Mouse (Mus musculus) layer of hippocampus, postnatal 10 days (tissue): Measurements from ENCODE around the gene Ajuba. TPM values are rescaled to one million over a fixed set of nuclear protein-coding genes. Genes with fewer than 3 reads are reported as not detected.

Source experiments
- DNase-seq, 2 experiments: peaks; one replicate each; pipeline ENCODE4 v3.0.0; 2021; ENCODE audit warnings: low spot score in 2 of 2
- microRNA-seq, 2 experiments: library from miRNA; unstranded; fragments of <30 nt; microRNA quantifications; one replicate each; pipeline ENCODE4 v1.2.0; 2021
- total RNA-seq, 2 experiments: library from RNA; stranded (reverse); gene quantifications; 2 replicates each; pipeline ENCODE4 v1.2.3; 2021

Ajuba gene
- total RNA-seq, 2 experiments from 2014 or later: 3.8 to 4.3 TPM

DNA sequence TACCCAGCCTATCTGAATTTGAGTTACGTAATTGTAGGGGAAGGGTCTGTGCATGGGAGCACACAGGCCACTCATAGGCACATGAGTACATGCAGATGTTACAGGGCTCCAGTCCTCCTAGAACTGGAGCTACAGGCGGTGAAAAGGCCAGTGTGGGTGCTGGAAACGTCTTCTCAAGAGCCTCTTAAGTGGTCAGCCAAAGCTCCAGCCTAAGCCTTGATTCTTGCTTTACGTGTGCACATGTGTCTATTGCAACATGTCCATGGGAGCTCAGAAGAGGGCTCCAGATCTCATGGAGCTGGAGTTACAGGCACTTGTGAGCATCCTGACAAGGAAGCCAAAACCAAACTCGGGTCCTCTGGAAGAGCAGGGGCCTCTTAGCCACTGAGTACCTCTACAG is 32.7 kb downstream of the Ajuba start:
- no peak for DNase-seq

DNA sequence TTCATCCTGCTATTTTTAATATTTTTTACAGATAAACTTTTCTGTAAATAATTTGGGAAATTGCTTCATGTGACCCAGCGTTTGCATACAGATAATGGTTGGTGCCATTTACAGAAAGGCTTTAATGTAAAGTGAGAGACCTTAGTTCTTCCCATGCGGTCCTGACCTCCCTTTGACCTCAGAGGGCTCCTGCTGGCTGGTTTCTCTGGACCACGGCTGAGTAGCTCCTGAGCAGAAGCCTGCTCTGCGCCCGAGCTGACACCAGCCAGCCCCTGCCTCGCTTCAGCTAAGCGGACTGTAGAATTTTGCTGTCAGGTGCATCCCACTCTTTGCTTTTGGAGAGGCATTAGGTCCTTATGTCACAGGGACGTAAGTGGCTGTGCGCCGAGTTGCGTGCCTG is 36.6 kb downstream of the Ajuba start:
- no peak for DNase-seq

DNA sequence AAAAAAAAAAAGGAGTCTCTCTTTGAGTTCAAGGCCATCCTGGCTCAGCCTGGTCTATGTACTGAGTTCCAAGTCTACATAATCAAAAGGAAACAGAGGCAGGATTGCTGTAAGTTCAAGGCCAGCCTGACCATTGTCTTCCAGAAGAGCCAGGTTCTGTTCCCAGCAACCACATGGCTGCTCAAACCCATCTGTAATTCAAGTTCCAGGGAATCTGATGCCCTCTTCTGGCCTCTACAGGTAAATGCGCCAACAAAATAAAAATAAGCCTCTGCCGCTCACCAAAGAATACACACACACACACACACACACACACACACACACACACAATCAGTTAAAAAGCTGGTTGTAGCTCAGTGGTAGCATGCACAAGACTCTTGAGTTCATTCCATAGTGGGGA is 38.8 kb downstream of the Ajuba start:
- DNase-seq: no peak

DNA sequence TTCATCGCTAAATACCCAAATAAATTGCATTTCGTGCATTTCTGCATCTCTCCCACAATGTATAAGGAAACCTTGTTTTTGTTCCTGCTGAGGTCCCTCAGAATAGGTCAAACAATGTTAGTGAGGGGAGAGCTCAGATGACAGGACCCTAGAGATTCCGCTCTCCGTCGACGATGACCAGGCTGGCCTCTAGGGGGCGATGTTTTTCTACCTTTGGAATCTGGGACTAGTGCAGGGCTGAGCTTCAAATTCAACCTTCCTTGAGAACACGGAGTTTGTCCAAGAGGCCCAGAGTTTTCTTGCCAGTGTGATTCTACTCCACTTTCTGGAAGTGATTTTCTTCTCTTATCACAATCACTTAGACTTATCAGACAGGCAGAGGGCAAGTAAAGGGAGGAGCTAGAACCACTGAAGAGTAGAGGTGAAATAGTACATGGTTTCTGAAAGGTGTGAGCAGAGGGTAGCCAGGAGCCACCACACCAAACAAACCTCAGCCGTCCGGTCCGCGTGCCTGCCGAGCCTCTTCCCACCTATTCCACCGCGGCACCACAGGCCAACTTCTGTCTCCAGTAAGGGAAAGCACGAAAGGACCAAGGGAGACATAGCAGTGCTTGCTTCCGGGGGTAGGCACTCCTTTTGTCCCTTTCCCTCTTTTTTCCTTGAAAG is 48.8 kb downstream of the Ajuba start:
- peak; percentile 90 to 92 for DNase-seq

DNA sequence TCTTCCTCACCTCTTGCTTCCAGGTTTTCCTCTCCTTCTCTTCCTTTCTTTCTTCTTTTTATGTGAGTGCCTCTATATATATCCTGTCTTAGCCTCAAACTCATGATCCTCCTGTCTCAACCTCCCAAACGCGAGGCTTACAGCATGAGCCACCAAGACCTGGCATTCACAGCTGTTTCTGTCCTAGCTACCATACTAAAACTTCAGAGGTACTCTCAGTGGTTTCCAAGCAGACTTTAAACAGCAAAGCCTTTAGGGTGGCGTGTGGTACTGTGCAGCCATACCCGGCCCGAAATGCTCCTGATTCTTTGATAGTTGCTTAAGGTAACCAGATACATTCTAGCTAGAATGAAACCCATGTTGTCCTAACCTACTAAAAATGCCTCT is 49.4 kb downstream of the Ajuba start:
- no peak for DNase-seq

DNA sequence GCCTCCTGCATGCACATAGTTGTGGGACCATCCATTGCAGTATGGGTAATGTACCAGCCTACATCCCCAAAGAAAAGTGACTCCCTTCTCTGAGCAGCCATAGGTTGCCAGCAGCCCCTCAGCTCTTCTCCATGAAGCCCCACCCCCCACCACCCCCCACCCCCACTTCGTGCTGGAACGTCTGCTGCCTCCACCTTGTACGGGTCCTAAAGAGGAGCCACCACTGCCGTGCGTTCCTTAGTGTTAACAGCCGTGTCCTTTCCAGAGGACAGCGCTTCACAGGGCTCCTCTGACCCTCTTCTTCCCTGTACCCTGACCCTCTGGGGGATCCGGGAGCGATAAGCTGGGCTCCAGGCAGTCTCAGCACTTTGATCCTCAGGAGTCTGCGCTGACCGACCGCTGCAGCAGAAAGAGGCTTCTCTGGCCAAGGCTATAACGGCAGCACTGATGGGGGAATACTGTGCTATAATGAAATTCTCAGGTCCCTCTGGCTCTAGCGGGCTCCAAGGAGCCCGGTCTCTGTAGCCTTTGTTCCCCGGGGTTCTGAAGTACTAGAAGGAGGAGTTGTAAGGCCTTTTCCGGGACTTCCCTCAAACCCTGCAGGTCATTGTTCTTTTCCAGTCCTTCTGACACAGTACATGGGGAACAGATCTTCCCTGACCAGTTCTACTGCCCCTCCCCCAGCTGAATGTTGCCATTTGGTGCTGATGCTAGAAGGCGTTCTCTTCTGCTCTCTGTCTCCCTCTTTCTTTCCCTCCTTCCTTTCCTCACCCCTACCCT is 49.9 kb downstream of the Ajuba start:
- peak; percentile 37 to 40 for DNase-seq

DNA sequence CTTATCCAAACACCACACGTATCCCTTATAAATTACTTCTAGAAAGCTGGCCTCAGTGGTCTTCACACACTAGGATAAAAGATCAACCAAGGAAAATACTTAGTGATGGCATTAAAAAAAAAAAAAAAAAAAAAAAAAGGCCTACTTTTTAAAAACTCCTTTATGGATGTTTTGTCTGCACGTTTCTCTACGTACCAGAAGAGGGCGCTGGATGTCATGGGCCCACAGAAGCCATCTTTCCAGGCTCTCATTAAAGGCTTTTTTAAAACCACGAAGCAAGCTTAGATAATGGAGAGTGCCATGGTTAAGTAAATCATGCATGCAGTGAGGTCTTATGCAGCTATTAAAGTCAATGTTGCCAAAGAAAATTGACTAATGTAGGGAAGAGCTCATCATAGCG is 53.8 kb downstream of the Ajuba start:
- DNase-seq: no peak

Small RNA genes lying within 50 kb of the gene (microRNA-seq; reads per million reads assigned to microRNA genes)
- 0 reads per million in 2 experiments for gene Mir686

Other genes starting within 250 kb of the Ajuba start
- gene Oxa1l, start 216.7 kb downstream of the Ajuba start, total RNA-seq: 10 to 100 TPM; 69.3 to 70.0 TPM
- 1 to 10 TPM; 2.5 to 2.7 TPM for gene Slc7a7, start 159.8 kb downstream of the Ajuba start, total RNA-seq
- gene Mrpl52, start 150.6 kb downstream of the Ajuba start, total RNA-seq: 100 to 1,000 TPM; 109 to 138 TPM
- 10 to 100 TPM; 39.1 to 41.0 TPM for gene Mmp14, start 145.9 kb downstream of the Ajuba start, total RNA-seq
- 10 to 100 TPM; 40.3 to 42.2 TPM for gene Lrp10, start 113.4 kb downstream of the Ajuba start, total RNA-seq
- 10 to 100 TPM; 26.9 to 31.5 TPM for gene Rem2, start 101.5 kb downstream of the Ajuba start, total RNA-seq
- gene Prmt5, start 60.0 kb downstream of the Ajuba start, total RNA-seq: 10 to 100 TPM; 82.2 to 91.8 TPM
- gene Haus4, start 22.9 kb downstream of the Ajuba start, total RNA-seq: 1 to 10 TPM; 4.7 to 6.7 TPM
- 1 to 10 TPM; 5.1 to 5.5 TPM for gene 4931414P19Rik, start 28.4 kb upstream of the Ajuba start, total RNA-seq
- 100 to 1,000 TPM; 201 to 217 TPM for gene Psmb5, start 40.5 kb upstream of the Ajuba start, total RNA-seq
- gene Psmb11, start 43.9 kb upstream of the Ajuba start, total RNA-seq: under 1 TPM; 0.21 to 0.25 TPM
- gene Gm17606, start 63.4 kb upstream of the Ajuba start, total RNA-seq: not detected
- gene Cdh24, start 63.8 kb upstream of the Ajuba start, total RNA-seq: 10 to 100 TPM; 14.7 to 17.2 TPM
- 10 to 100 TPM; 25.5 to 28.1 TPM for gene 1700123O20Rik, start 108.7 kb upstream of the Ajuba start, total RNA-seq
- 100 to 1,000 TPM; 208 to 213 TPM for gene Acin1, start 109.4 kb upstream of the Ajuba start, total RNA-seq
- gene Gm29776, start 121.3 kb upstream of the Ajuba start, total RNA-seq: not detected
- gene Cebpe, start 134.6 kb upstream of the Ajuba start, total RNA-seq: not detected
- gene Slc7a8, start 204.4 kb upstream of the Ajuba start, total RNA-seq: 10 to 100 TPM; 63.7 to 66.3 TPM
- not detected for gene Rnf212b, start 236.6 kb upstream of the Ajuba start, total RNA-seq